Mouse (Mus musculus) brain, embryonic 14.5 days (tissue): ENCODE data around the gene Vmn1r202.

Source experiments
- CTCF ChIP-seq: fragments of 200-500 bp; IDR thresholded peaks from 2 replicates; pipeline ENCODE4 v1.5.1; 2012; ENCODE audit warnings: inconsistent platforms, mild to moderate bottlenecking, moderate library complexity, borderline replicate concordance; ENCODE audit not compliant: insufficient read depth, insufficient read length; ENCODE audit errors: extremely low read depth
- POLR2A ChIP-seq: fragments of 200-500 bp; IDR thresholded peaks from 2 replicates; pipeline ENCODE4 v1.6.1; 2012; ENCODE audit warnings: mild to moderate bottlenecking, inconsistent platforms, borderline replicate concordance; ENCODE audit not compliant: poor library complexity, insufficient read depth, insufficient read length, severe bottlenecking; ENCODE audit errors: extremely low read depth

- TF ChIP-seq CTCF (no peak), POLR2A (no peak)
Observed at GRCm38 (mm10) chr13:22517814-22518213, 12.6 kb upstream of the Vmn1r202 start, which contains the start of gene Vmn1r203.
